Mouse (Mus musculus) bone marrow, adult 2 months (tissue): ENCODE measurements around the gene Insrr.

ENCODE experiments used
- CTCF ChIP-seq: fragments of 200-500 bp; IDR thresholded peaks from 2 replicates; pipeline ENCODE4 v1.5.1; 2011; ENCODE audit warnings: low read length, control low read depth; ENCODE audit not compliant: control insufficient read depth, insufficient read depth
- POLR2A ChIP-seq: fragments of 200-500 bp; IDR thresholded peaks from 2 replicates; pipeline ENCODE4 v1.6.1; 2011; ENCODE audit warnings: low read depth, mild to moderate bottlenecking, control low read depth, low read length, borderline replicate concordance; ENCODE audit not compliant: control insufficient read depth

GRCm38 (mm10) chr3:87765631-87766283, 31.0 kb upstream of the Insrr start:
- no peak for TF ChIP-seq CTCF
- TF ChIP-seq POLR2A, result no peak
